Mouse (Mus musculus) lung, postnatal 0 days (tissue): ENCODE results near the gene Tnfrsf17. TPM values are rescaled to one million over a fixed set of nuclear protein-coding genes. Genes with fewer than 3 reads are reported as not detected.

Experiments
- ATAC-seq: fragments of 200-750 bp; cut with Nextera tagmentation; 2 replicates; pipeline ENCODE4 v1.8.0; 2017; ENCODE audit warnings: moderate library complexity
- DNase-seq: peaks from one replicate; pipeline ENCODE4 v3.0.0-alpha.2; 2016; ENCODE audit warnings: low spot score
- H3K27ac ChIP-seq: fragments of 300-500 bp; sonication (generic); 2 replicates; pipeline ENCODE4 v1.5.1; 2014; ENCODE audit warnings: antibody characterized with exemption, mild to moderate bottlenecking, low read length, mixed read lengths
- H3K27me3 ChIP-seq: fragments of 300-500 bp; sonication (generic); replicated peaks from 2 replicates; pipeline ENCODE4 v1.6.1; 2014; ENCODE audit warnings: low read length, mixed read lengths; ENCODE audit not compliant: insufficient read depth
- H3K36me3 ChIP-seq: fragments of 300-500 bp; sonication (generic); 2 replicates; pipeline ENCODE4 v1.6.1; 2014; ENCODE audit warnings: low read length, mixed read lengths; ENCODE audit not compliant: insufficient read depth
- H3K4me1 ChIP-seq: fragments of 300-500 bp; sonication (generic); 2 replicates; pipeline ENCODE4 v1.6.1; 2014; ENCODE audit warnings: antibody characterized with exemption, low read depth, low read length, mixed read lengths; ENCODE audit not compliant: insufficient read depth
- H3K4me2 ChIP-seq: fragments of 300-500 bp; sonication (generic); replicated peaks from 2 replicates; pipeline ENCODE4 v1.6.1; 2014; ENCODE audit warnings: low read depth, mild to moderate bottlenecking, low read length, moderate library complexity, mixed read lengths
- H3K4me3 ChIP-seq: fragments of 300-500 bp; sonication (generic); 2 replicates; pipeline ENCODE4 v1.5.1; 2014; ENCODE audit warnings: low read depth, low read length
- H3K9ac ChIP-seq: fragments of 300-500 bp; sonication (generic); replicated peaks from 2 replicates; pipeline ENCODE4 v1.6.1; 2014; ENCODE audit warnings: low read depth, mild to moderate bottlenecking
- H3K9me3 ChIP-seq: fragments of 300-500 bp; sonication (generic); 2 replicates; pipeline ENCODE4 v1.6.1; 2016; ENCODE audit warnings: low read length, mixed read lengths
- CTCF ChIP-seq: IDR thresholded peaks from 2 replicates; pipeline ENCODE4 v1.5.1; 2016; ENCODE audit warnings: antibody characterized with exemption, mild to moderate bottlenecking
- EP300 ChIP-seq: IDR thresholded peaks from 2 replicates; pipeline ENCODE4 v1.6.1; 2016; ENCODE audit warnings: antibody characterized with exemption, mild to moderate bottlenecking, control low read depth
- WGBS: fragments of 180-500 bp; shearing (Covaris S2); extraction: QIAGEN DNeasy Blood & Tissue Kit; methylation state at CpG from one replicate; pipeline ENCODE4 v1.1.7; 2014; 5-methylcytosine and 5-hydroxymethylcytosine counted together
- polyA plus RNA-seq: library from polyadenylated mRNA; unstranded; fragments of >200 nt; fragmentation: Nextera tagmentation; extraction: Ambion mirVana; gene quantifications from 2 replicates; pipeline ENCODE4 v1.2.1, GENCODE M21; 2015

Tnfrsf17 gene
- polyA plus RNA-seq, 1 experiment from 2014 or later = not detected

DNA sequence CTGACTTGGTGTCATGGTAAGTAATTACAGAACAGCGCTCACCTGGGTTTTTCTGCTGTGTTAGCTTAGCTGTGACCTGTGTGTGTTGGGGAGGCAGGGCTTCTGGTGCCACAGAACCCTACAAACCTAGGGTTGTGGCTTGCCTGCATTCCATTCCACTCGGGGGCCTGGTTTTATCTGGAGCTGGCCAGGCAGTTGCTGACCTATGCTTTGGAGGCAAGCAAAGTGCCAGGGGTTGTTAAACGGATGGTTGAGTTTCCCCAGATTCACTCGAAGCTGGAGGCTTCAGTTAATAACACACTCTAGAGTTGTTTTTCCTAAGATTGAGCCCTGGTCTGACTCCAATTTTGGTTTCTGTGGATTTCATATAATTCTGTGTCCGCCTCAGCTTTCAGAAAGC lies 52.0 kb downstream of the Tnfrsf17 start:
- no peak overlapping the region for H3K27ac ChIP-seq
- DNase-seq = no peak
- H3K4me1 ChIP-seq = no peaks in the 10 kb centered on the region
- H3K4me2 ChIP-seq = no peak overlapping the region
- H3K9me3 ChIP-seq = no peaks in the 10 kb centered on the region
- H3K9ac ChIP-seq = no peak overlapping the region
- ATAC-seq = no peak
- 53% methylated on average over 5 of the region's 5 CpGs for WGBS
- no peak overlapping the region for H3K4me3 ChIP-seq
- TF ChIP-seq EP300 (no peak), CTCF (no peak)
- no peaks in the 10 kb centered on the region for H3K36me3 ChIP-seq
- no peaks in the 10 kb centered on the region for H3K27me3 ChIP-seq

DNA sequence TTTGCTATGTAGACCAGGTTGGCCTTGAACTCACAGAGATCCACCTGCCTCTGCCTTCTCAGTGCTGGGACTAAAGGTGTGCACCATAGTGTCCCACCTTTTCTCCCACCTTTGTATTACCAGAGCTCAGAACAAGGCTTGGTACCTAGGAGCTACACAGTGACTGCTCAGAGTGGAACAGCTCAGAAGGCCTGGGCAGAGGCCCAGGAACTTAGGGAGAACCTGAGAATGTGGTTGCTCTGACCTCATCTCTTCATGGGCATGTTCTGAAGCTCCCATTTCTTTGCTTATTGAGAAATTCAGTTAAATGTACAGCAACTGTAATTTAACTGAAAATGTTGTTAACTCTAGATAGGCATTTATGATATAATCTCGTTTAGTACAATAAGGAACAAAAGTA lies 53.2 kb downstream of the Tnfrsf17 start:
- H3K27me3 ChIP-seq = no peaks in the 10 kb centered on the region
- H3K4me2 ChIP-seq = no peak overlapping the region
- WGBS = 75% methylated on average over 1 of the region's 1 CpGs
- ATAC-seq (no peak), DNase-seq (no peak)
- H3K9me3 ChIP-seq = no peaks in the 10 kb centered on the region
- no peaks in the 10 kb centered on the region for H3K36me3 ChIP-seq
- no peak overlapping the region for H3K27ac ChIP-seq
- H3K9ac ChIP-seq = no peak overlapping the region
- TF ChIP-seq CTCF (no peak), EP300 (no peak)
- H3K4me3 ChIP-seq = no peak overlapping the region
- H3K4me1 ChIP-seq = no peaks in the 10 kb centered on the region

- Histone ChIP-seq H3K9ac (no peak overlapping the region), H3K27ac (no peak overlapping the region), H3K4me2 (no peak overlapping the region), H3K27me3 (no peaks in the 10 kb centered on the region), H3K4me1 (no peaks in the 10 kb centered on the region), H3K36me3 (no peaks in the 10 kb centered on the region), H3K4me3 (no peak overlapping the region), H3K9me3 (no peaks in the 10 kb centered on the region)
- WGBS = 91% methylated on average over 3 of the region's 3 CpGs
- no peak for ATAC-seq
- TF ChIP-seq EP300 (no peak), CTCF (no peak)
- no peak for DNase-seq
Observed at GRCm38 (mm10) chr16:11368412-11368811, 54.8 kb downstream of the Tnfrsf17 start.

DNA sequence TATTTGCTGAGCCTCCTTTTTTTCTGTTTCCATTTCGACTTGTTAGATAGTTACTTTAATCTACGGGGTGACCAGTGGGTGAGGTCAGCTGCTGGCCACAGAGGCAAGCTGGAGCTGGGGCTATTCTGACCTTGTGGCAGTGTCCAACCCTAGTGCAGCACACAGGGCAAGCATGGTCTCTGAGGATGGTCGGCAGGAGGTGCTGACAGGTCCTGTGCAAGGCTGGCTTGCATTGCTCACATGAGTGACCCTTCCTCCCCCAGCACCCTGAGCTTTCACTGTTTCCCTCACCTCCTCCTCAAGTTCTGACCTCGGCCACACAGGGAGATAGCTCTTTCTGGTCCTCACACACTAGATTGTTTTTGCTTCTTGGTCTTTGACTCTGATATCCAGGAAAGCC lies 55.5 kb downstream of the Tnfrsf17 start:
- Histone ChIP-seq H3K36me3 (no peaks in the 10 kb centered on the region), H3K4me1 (no peaks in the 10 kb centered on the region), H3K4me3 (no peak overlapping the region), H3K9me3 (no peaks in the 10 kb centered on the region), H3K9ac (no peak overlapping the region), H3K27ac (no peak overlapping the region), H3K27me3 (no peaks in the 10 kb centered on the region), H3K4me2 (no peak overlapping the region)
- 50% methylated on average over 4 of the region's 4 CpGs for WGBS
- TF ChIP-seq EP300 (no peak), CTCF (no peak)
- DNase-seq (no peak), ATAC-seq (no peak)

DNA sequence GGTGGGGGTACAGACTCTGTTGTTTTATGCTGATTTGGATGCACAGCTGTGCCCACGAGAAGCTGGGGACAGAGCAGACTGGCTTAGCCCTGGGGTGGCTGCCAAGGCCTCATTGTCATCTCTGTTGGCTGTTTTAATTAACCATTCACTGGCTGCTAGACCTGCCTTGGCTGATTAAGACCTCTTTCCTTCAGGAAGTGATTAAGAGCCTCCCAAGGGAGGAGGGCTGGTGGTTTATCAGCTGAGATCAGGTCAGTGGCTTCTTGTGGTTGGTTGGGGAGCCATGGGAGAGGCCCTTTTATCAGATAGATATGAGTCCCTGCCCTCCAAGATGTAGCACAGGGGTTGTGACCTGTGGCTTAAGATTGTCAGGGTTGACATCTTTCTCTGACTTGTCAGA lies 56.0 kb downstream of the Tnfrsf17 start:
- H3K4me2 ChIP-seq = no peak overlapping the region
- ATAC-seq (no peak), DNase-seq (no peak)
- 0% methylated on average over 1 of the region's 1 CpGs for WGBS
- no peak for TF ChIP-seq EP300
- no peak for TF ChIP-seq CTCF
- no peaks in the 10 kb centered on the region for H3K27me3 ChIP-seq
- H3K9me3 ChIP-seq = no peaks in the 10 kb centered on the region
- no peaks in the 10 kb centered on the region for H3K36me3 ChIP-seq
- no peaks in the 10 kb centered on the region for H3K4me1 ChIP-seq
- no peak overlapping the region for H3K4me3 ChIP-seq
- H3K9ac ChIP-seq = no peak overlapping the region
- no peak overlapping the region for H3K27ac ChIP-seq

Other genes with a start within 250 kb of the Tnfrsf17 start
- gene Litaf, start 247.7 kb upstream of the Tnfrsf17 start, polyA plus RNA-seq = 106 and 118 TPM in 2 replicates
- gene Txndc11, start 179.2 kb upstream of the Tnfrsf17 start, polyA plus RNA-seq = 27.5 and 29.2 TPM in 2 replicates
- 52.4 and 58.3 TPM in 2 replicates for gene Zc3h7a, start 137.4 kb upstream of the Tnfrsf17 start, polyA plus RNA-seq
- gene Rsl1d1, start 110.5 kb upstream of the Tnfrsf17 start, polyA plus RNA-seq = 64.3 and 70.1 TPM in 2 replicates
- 34.2 and 37.4 TPM in 2 replicates for gene Gspt1, start 59.5 kb upstream of the Tnfrsf17 start, polyA plus RNA-seq
- 10.0 and 10.5 TPM in 2 replicates for gene Snx29, start 9.1 kb downstream of the Tnfrsf17 start, polyA plus RNA-seq